Mouse (Mus musculus) forebrain, embryonic 14.5 days (tissue): ENCODE results near the gene Slbp. TPM values are rescaled to one million over a fixed set of nuclear protein-coding genes. Genes with fewer than 3 reads are reported as not detected.

ENCODE experiments used
- ATAC-seq: fragments of 200-750 bp; cut with Nextera tagmentation; 2 replicates; pipeline ENCODE4 v1.8.0; 2017; ENCODE audit warnings: mild to moderate bottlenecking, moderate library complexity
- DNase-seq: peaks from one replicate; pipeline ENCODE4 v3.0.0-alpha.2; 2015; ENCODE audit warnings: low spot score
- H3K27ac ChIP-seq: fragments of 300-500 bp; sonication (generic); 2 replicates; pipeline ENCODE4 v1.5.1; 2014; ENCODE audit warnings: low read depth, mild to moderate bottlenecking, control low read depth, low read length, moderate library complexity
- H3K27me3 ChIP-seq: fragments of 300-500 bp; sonication (generic); replicated peaks from 2 replicates; pipeline ENCODE4 v1.6.1; 2014; ENCODE audit warnings: low read length, control low read depth, mixed read lengths; ENCODE audit not compliant: control insufficient read depth, insufficient read depth
- H3K36me3 ChIP-seq: fragments of 300-500 bp; sonication (generic); 2 replicates; pipeline ENCODE4 v1.6.1; 2014; ENCODE audit warnings: low read length, control low read depth; ENCODE audit not compliant: control insufficient read depth, insufficient read depth
- H3K4me1 ChIP-seq: fragments of 300-500 bp; sonication (generic); 2 replicates; pipeline ENCODE4 v1.6.1; 2014; ENCODE audit warnings: antibody characterized with exemption, low read length, control low read depth; ENCODE audit not compliant: control insufficient read depth, insufficient read depth
- H3K4me2 ChIP-seq: fragments of 300-500 bp; sonication (generic); 2 replicates; pipeline ENCODE4 v1.6.1; 2014; ENCODE audit warnings: mild to moderate bottlenecking, control low read depth, low read length
- H3K4me3 ChIP-seq: fragments of 300-500 bp; sonication (generic); 2 replicates; pipeline ENCODE4 v1.5.1; 2014; ENCODE audit warnings: low read depth, low read length, control low read depth
- H3K9ac ChIP-seq: fragments of 300-500 bp; sonication (generic); 2 replicates; pipeline ENCODE4 v1.6.1; 2014; ENCODE audit warnings: mild to moderate bottlenecking, low read length, control low read depth, moderate library complexity
- H3K9me3 ChIP-seq: fragments of 300-500 bp; sonication (generic); replicated peaks from 2 replicates; pipeline ENCODE4 v1.6.1; 2016; ENCODE audit warnings: low read length, control low read depth, mixed read lengths; ENCODE audit not compliant: control insufficient read depth
- WGBS: fragments of 180-500 bp; shearing (Covaris S2); extraction: QIAGEN DNeasy Blood & Tissue Kit; methylation state at CpG from one replicate; pipeline ENCODE4 v1.1.7; 2014; 5-methylcytosine and 5-hydroxymethylcytosine counted together
- polyA plus RNA-seq: library from polyadenylated mRNA; unstranded; fragments of >200 nt; fragmentation: Nextera tagmentation; extraction: Ambion mirVana; gene quantifications from 2 replicates; pipeline ENCODE4 v1.2.1, GENCODE M21; 2014

The Slbp gene
- polyA plus RNA-seq, 1 experiment from 2014 or later, result 154 TPM

DNA sequence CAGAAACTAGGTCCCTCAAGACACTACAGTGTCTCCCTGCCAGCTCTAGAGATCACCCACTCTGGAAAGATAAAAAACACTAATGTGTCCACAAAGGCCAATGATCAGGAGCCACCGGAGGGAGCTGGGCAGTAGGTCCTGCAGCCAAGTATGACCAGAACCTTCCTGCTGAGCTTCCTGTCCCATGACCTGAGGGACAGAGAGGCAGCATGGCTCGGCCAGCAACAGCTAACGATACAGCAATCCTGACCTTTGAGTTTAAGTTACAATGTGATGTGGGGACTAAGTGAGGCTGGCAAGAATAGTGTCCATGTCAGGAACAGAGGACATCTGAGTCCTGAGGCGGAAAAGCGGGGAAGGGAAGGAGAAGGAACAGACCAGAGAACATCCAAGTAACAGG is 47.1 kb downstream of the Slbp start:
- no peak overlapping the region for H3K9ac ChIP-seq
- no peak for ATAC-seq
- peaks cover 43% of the 10 kb centered on the region for H3K36me3 ChIP-seq
- H3K27ac ChIP-seq, result no peak overlapping the region
- DNase-seq, result no peak
- no peaks in the 10 kb centered on the region for H3K9me3 ChIP-seq
- no peak overlapping the region for H3K4me3 ChIP-seq
- no peak overlapping the region for H3K4me2 ChIP-seq
- H3K27me3 ChIP-seq, result no peaks in the 10 kb centered on the region
- 88% methylated on average over 5 of the region's 5 CpGs for WGBS
- no peaks in the 10 kb centered on the region for H3K4me1 ChIP-seq

DNA sequence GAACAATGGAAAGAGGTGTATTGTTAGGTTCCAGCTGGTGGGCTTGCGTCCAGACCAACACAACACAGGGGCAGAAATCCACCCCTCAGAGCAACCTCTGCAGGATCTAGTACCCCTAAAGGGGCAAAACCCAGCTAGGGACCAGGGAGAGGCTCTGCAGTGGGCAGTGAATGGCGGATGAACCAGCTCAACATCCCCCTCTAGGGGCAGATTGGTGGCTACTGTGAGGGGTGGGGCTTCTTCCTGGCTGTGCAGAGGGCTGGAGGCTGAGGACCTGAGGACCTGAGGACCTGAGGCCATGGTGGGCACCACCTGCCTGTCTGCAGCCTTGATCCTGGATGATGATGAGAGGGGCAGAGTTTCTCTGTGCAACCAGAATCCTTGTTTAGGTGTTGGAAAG is 58.8 kb downstream of the Slbp start:
- ATAC-seq (no peak), DNase-seq (peak; percentile 3)
- WGBS, result 31% methylated on average over 2 of the region's 2 CpGs
- no peak overlapping the region for H3K4me2 ChIP-seq
- no peak overlapping the region for H3K4me3 ChIP-seq
- H3K9me3 ChIP-seq, result no peaks in the 10 kb centered on the region
- no peak overlapping the region for H3K27ac ChIP-seq
- H3K27me3 ChIP-seq, result 0 out of 2 replicates have a peak, but pooled peaks cover 3% of the 10 kb centered on the region
- H3K4me1 ChIP-seq, result no peaks in the 10 kb centered on the region
- H3K9ac ChIP-seq, result no peak overlapping the region
- H3K36me3 ChIP-seq, result no peaks in the 10 kb centered on the region

DNA sequence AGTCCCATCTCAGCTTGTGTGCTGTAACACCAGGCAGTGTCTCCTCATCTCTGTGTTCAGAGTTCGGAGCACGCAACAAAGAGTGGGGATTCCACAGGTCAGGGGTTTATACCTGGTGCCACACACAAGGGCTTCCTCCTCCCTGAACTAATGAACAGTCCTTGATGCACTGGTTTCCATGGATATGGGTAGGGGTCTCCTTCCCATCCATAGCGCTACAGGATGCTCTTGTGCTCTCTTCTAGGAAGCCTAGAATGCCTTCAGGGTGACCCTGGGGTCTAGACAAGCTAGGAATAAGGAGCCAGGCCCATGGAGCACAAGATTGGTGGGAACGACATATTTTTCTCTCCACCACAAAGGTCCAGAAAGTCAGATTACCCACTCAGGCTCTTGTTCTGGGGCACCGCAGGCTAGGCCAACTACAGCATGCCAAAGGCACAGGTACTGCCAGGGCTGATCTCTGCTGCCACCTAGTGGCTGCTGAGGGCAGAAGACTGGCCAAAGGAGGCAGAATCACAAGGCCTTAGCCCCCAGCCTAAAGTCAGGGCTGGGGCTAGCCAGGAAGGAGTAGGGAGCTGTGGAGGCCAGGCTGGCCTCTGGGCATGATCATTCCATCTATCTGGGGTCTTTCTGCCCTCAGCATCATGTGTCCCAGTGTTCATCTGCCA is 63.0 kb downstream of the Slbp start:
- H3K9me3 ChIP-seq, result no peaks in the 10 kb centered on the region
- ATAC-seq (peak; percentile 62; the same call in 1 of the 2 replicates), DNase-seq (peak; percentile 88)
- no peak overlapping the region for H3K9ac ChIP-seq
- no peaks in the 10 kb centered on the region for H3K4me1 ChIP-seq
- H3K4me2 ChIP-seq, result no peak overlapping the region
- no peak overlapping the region for H3K27ac ChIP-seq
- no peak overlapping the region for H3K4me3 ChIP-seq
- H3K27me3 ChIP-seq, result 0 out of 2 replicates have a peak, but pooled peaks cover 4% of the 10 kb centered on the region
- H3K36me3 ChIP-seq, result no peaks in the 10 kb centered on the region
- 72% methylated on average over 5 of the region's 5 CpGs for WGBS

DNA sequence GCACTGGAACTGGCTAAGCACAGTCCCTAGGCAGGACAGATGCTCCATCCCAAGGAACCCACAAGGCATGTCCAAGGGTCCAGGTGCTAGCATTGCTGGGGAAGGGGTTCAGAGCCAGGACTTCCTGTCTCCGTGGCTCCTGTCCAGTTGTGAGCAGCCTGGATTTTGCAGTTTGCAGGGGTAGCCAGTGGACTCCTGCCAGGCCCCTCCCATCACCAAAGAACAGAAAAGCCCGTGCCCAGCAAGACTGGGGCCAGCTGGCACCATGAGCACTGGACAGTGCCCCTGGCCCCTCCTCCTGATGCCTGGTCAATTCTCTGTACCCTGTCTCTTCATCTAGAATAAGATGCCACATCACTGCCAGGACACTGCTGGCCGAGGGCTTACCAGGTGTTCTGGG is 64.3 kb downstream of the Slbp start:
- 71% methylated on average over 3 of the region's 3 CpGs for WGBS
- ATAC-seq (no peak), DNase-seq (no peak)
- no peaks in the 10 kb centered on the region for H3K36me3 ChIP-seq
- H3K27ac ChIP-seq, result no peak overlapping the region
- H3K4me1 ChIP-seq, result no peaks in the 10 kb centered on the region
- H3K9me3 ChIP-seq, result no peaks in the 10 kb centered on the region
- no peak overlapping the region for H3K9ac ChIP-seq
- H3K27me3 ChIP-seq, result 0 out of 2 replicates have a peak, but pooled peaks cover 4% of the 10 kb centered on the region
- H3K4me3 ChIP-seq, result no peak overlapping the region
- no peak overlapping the region for H3K4me2 ChIP-seq

DNA sequence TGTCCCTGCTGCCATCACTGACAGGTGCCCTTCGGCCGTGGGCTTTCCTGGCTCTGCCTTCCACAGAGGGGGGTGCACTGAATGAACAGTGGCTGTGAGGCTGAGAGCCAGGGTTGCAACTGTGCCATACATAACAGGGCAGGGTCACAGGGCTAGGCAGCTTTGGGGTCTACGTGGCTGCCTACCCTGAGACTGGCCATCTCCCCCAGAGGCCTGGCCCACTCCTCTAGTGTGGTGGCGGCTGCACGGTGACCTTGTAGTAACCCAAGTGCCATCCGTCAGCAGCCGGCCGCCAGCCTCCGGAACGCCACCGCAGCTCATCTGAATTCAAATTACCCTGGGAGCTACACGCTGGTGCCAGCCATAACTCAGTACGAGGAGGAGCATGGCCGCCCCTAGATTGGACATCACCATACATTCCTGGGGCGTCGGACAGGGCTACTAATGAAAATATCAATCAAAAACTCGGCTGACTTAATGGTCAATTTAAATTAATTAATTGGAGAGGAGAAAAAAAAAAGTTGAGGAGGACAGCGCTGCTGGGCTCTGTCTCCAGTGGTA is 64.8 kb downstream of the Slbp start:
- Histone ChIP-seq H3K9me3 (no peaks in the 10 kb centered on the region), H3K4me1 (no peaks in the 10 kb centered on the region), H3K9ac (no peak overlapping the region), H3K27me3 (0 out of 2 replicates have a peak, but pooled peaks cover 4% of the 10 kb centered on the region), H3K4me2 (no peak overlapping the region), H3K36me3 (no peaks in the 10 kb centered on the region), H3K4me3 (no peak overlapping the region), H3K27ac (no peak overlapping the region)
- 80% methylated on average over 18 of the region's 18 CpGs for WGBS
- ATAC-seq (no peak), DNase-seq (no peak)

Other genes starting within 250 kb of the Slbp start
- gene Nkx1-1, start 218.6 kb downstream of the Slbp start, polyA plus RNA-seq, result not detected in 2 replicates
- 46.3 and 46.9 TPM in 2 replicates for gene Fam53a, start 22.9 kb downstream of the Slbp start, polyA plus RNA-seq
- gene Gm9903, start 22.6 kb downstream of the Slbp start, polyA plus RNA-seq, result 0.45 and 0.48 TPM in 2 replicates
- gene Tacc3, start 5.6 kb upstream of the Slbp start, polyA plus RNA-seq, result 94.5 and 98.2 TPM in 2 replicates
- gene Tmem129, start 5.8 kb upstream of the Slbp start, polyA plus RNA-seq, result 35.8 and 39.5 TPM in 2 replicates
- 27.5 and 30.8 TPM in 2 replicates for gene Fgfr3, start 69.1 kb upstream of the Slbp start, polyA plus RNA-seq
- gene Letm1, start 130.2 kb upstream of the Slbp start, polyA plus RNA-seq, result 50.4 and 56.2 TPM in 2 replicates
- gene Nsd2, start 168.2 kb upstream of the Slbp start, polyA plus RNA-seq, result 78.7 and 86.6 TPM in 2 replicates